Mouse (Mus musculus) hindbrain, embryonic 13.5 days (tissue): Measurements from ENCODE around the gene Gm32717. TPM values are rescaled to one million over a fixed set of nuclear protein-coding genes. Genes with fewer than 3 reads are reported as not detected.
"Not testable (repeated sequence)": the region's sequence is repeated elsewhere in the genome, so short reads cannot be mapped to it uniquely, and the experiment has no call there.

ENCODE experiments used
- ATAC-seq: fragments of 200-750 bp; cut with Nextera tagmentation; 2 replicates; pipeline ENCODE4 v1.8.0; 2017; ENCODE audit warnings: moderate TSS enrichment; ENCODE audit not compliant: low FRiP score
- H3K27ac ChIP-seq: fragments of 300-500 bp; sonication (generic); 2 replicates; pipeline ENCODE4 v1.5.1; 2015; ENCODE audit warnings: inconsistent platforms, mild to moderate bottlenecking, moderate library complexity
- H3K27me3 ChIP-seq: fragments of 300-500 bp; sonication (generic); 2 replicates; pipeline ENCODE4 v1.6.1; 2015; ENCODE audit warnings: mild to moderate bottlenecking, inconsistent platforms
- H3K36me3 ChIP-seq: fragments of 300-500 bp; sonication (generic); 2 replicates; pipeline ENCODE4 v1.6.1; 2015; ENCODE audit warnings: mild to moderate bottlenecking, inconsistent platforms
- H3K4me1 ChIP-seq: fragments of 300-500 bp; sonication (generic); replicated peaks from 2 replicates; pipeline ENCODE4 v1.6.1; 2015; ENCODE audit warnings: inconsistent platforms
- H3K4me2 ChIP-seq: fragments of 300-500 bp; sonication (generic); 2 replicates; pipeline ENCODE4 v1.6.1; 2015; ENCODE audit warnings: inconsistent platforms, mild to moderate bottlenecking, moderate library complexity
- H3K4me3 ChIP-seq: fragments of 300-500 bp; sonication (generic); 2 replicates; pipeline ENCODE4 v1.5.1; 2015; ENCODE audit warnings: mild to moderate bottlenecking, inconsistent platforms
- H3K9ac ChIP-seq: fragments of 300-500 bp; sonication (generic); 2 replicates; pipeline ENCODE4 v1.6.1; 2015; ENCODE audit warnings: mild to moderate bottlenecking, inconsistent platforms
- H3K9me3 ChIP-seq: fragments of 300-500 bp; sonication (generic); 2 replicates; pipeline ENCODE4 v1.6.1; 2016; ENCODE audit warnings: inconsistent platforms
- WGBS: fragments of 180-500 bp; shearing (Covaris S2); methylation state at CpG from one replicate; pipeline ENCODE4 v1.1.7; 2015; 5-methylcytosine and 5-hydroxymethylcytosine counted together
- polyA plus RNA-seq: library from polyadenylated mRNA; unstranded; fragments of >200 nt; fragmentation: Nextera tagmentation; extraction: Ambion mirVana; gene quantifications from 2 replicates; pipeline ENCODE4 v1.2.1, GENCODE M21; 2015

Gene Gm32717
- polyA plus RNA-seq: 0.32 and 0.35 TPM in 2 replicates

DNA sequence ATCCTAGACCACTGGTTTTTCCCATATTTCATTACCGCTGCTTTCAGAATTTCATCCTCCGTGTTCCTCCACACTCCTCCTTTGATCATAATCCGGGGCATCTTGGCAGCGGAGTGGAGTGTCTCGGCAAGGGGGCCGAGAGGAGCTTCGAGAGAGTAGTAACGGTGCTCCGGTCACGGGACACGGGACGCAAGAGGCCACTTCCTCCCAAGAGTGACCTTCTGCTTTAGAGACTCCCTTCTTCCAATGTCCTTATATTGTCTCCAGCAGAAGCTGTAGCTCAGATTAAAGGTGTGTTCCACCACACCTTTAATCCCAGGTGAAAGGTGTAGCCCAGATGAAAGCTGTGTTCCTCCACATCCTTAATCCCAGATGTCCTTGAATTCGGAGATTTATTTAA lies at the start of gene Gm32717:
Gene Gm32717 (minus strand): TSS at position 101 of the 400 bp plus-strand sequence.
- H3K4me1 ChIP-seq, H3K36me3 ChIP-seq, H3K27me3 ChIP-seq, H3K4me2 ChIP-seq, H3K4me3 ChIP-seq, ATAC-seq, H3K9ac ChIP-seq, H3K27ac ChIP-seq, H3K9me3 ChIP-seq: not testable (repeated sequence)
- no CpG with 5 or more reads among the region's 13 CpGs for WGBS

DNA sequence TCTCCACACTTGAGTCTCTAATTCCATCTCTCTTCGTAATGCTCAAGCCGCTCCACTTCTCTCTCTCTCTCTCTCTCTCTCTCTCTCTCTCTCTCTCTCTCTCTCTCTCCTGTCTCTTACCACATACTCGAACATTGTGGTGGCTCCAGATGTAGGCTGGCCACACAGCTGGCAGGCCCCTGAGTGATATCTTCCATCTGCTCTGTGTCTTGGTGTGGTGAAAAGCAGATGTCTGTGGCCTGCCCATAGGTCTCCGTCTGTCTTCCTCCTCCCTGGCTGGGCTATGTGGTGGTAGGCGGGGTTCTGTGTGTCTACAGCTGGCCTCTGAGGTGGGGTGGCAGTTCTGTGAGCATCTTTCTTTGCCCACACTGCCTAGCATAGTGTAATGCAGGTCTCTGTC lies 42.4 kb upstream of the Gm32717 start:
- not testable (repeated sequence) for H3K9ac ChIP-seq, H3K9me3 ChIP-seq, H3K4me1 ChIP-seq, ATAC-seq, H3K27ac ChIP-seq, H3K4me2 ChIP-seq, H3K27me3 ChIP-seq, H3K36me3 ChIP-seq, H3K4me3 ChIP-seq
- 90% methylated on average over 2 of the region's 5 CpGs for WGBS

DNA sequence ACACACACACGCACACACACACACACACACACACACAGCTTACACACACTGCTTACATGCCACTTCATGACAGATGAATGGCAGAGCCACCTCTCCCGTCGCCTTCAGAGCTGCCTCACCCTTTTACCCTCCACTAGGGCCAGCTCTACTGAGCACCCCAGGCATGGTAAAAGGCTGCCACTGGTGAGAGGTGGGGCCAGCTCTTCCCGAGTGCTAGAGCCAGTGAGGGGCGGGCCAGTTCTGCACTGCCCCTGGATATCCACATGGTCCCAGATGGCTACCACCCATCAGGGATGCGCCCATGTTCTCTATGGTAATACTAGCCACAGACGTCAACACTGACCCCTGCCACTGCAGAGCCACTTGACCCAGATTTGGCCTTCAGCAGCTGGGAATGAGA lies 42.0 kb upstream of the Gm32717 start:
- H3K4me1 ChIP-seq, H3K27me3 ChIP-seq, H3K9me3 ChIP-seq, ATAC-seq, H3K4me3 ChIP-seq, H3K4me2 ChIP-seq, H3K9ac ChIP-seq, H3K36me3 ChIP-seq, H3K27ac ChIP-seq: not testable (repeated sequence)
- 89% methylated on average over 6 of the region's 7 CpGs for WGBS

DNA sequence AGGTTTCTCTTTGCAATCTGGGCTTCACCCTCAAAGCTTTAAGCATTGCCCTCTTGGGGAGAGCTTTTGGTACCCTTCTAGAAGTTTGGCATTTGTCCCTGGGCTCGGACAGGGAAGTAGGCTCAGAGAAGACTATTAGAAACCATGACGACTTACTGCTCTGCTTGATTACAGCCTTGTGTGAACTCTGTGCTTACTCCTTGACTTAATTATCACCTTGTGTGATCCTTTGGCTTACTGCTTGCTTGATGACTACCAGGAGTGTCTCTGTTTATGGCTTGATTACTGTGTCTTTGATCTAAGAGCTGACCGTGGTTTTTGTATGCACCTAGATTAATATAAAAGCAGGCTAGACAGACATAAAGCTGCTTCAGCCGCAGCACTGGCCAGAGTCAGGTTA lies 37.5 kb upstream of the Gm32717 start:
- H3K36me3 ChIP-seq, H3K4me1 ChIP-seq, H3K9me3 ChIP-seq, H3K4me3 ChIP-seq, H3K4me2 ChIP-seq, ATAC-seq, H3K27me3 ChIP-seq, H3K9ac ChIP-seq, H3K27ac ChIP-seq: not testable (repeated sequence)
- no CpG with 5 or more reads among the region's 4 CpGs for WGBS

DNA sequence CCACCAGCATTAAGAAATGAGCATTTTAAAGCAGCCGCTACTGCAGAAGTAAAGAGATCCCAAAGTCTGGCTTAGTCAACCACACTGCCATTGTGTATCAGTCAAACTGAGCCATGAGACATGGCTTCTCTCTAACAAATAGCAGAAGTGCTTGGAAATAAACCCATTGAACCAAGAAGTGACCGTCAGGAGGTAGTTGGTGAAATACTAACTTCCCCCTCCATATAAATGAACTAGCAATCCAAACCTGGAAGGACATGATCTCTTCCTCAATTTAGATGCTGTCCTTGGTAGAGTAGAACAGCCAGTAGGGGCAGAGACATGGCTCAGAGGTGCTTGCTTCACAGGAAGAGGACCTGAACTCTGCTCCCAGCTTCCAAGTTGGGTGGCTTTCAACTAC lies 30.8 kb upstream of the Gm32717 start:
- not testable (repeated sequence) for H3K27ac ChIP-seq, H3K4me2 ChIP-seq, H3K4me3 ChIP-seq, H3K4me1 ChIP-seq, H3K27me3 ChIP-seq, ATAC-seq, H3K9me3 ChIP-seq, H3K36me3 ChIP-seq, H3K9ac ChIP-seq
- WGBS: 80% methylated on average over 1 of the region's 2 CpGs

DNA sequence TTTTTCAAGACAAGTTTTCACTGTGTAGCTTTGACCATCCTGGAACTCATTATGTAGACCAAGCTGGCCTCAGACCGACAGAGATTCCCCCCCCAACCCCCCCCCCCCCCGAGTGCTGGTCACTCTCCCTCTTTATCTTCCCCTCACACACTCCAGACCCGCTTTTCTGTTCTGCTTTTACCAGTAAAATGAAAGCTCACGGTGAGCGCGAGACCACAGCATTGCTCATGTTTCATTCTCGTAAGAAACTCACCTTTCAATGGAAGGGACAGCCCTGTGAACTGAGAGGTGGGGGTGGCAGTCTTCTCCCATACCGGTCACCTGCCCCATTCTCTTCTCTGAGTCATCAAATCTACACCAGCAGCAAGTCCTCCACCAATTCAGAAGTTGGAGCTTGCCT lies 28.2 kb upstream of the Gm32717 start:
- H3K9me3 ChIP-seq, ATAC-seq, H3K4me3 ChIP-seq, H3K27me3 ChIP-seq, H3K27ac ChIP-seq, H3K9ac ChIP-seq, H3K36me3 ChIP-seq, H3K4me2 ChIP-seq, H3K4me1 ChIP-seq: not testable (repeated sequence)
- WGBS: 83% methylated on average over 1 of the region's 8 CpGs

DNA sequence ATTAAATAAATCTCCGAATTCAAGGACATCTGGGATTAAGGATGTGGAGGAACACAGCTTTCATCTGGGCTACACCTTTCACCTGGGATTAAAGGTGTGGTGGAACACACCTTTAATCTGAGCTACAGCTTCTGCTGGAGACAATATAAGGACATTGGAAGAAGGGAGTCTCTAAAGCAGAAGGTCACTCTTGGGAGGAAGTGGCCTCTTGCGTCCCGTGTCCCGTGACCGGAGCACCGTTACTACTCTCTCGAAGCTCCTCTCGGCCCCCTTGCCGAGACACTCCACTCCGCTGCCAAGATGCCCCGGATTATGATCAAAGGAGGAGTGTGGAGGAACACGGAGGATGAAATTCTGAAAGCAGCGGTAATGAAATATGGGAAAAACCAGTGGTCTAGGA lies 17.8 kb upstream of the Gm32717 start, which contains the start of gene Gm32802:
Gene Gm32802 (plus strand): TSS at position 301 of the 400 bp plus-strand sequence.
- WGBS: no CpG with 5 or more reads among the region's 13 CpGs
- not testable (repeated sequence) for H3K9ac ChIP-seq, H3K4me1 ChIP-seq, H3K36me3 ChIP-seq, H3K27ac ChIP-seq, H3K4me3 ChIP-seq, ATAC-seq, H3K27me3 ChIP-seq, H3K4me2 ChIP-seq, H3K9me3 ChIP-seq

DNA sequence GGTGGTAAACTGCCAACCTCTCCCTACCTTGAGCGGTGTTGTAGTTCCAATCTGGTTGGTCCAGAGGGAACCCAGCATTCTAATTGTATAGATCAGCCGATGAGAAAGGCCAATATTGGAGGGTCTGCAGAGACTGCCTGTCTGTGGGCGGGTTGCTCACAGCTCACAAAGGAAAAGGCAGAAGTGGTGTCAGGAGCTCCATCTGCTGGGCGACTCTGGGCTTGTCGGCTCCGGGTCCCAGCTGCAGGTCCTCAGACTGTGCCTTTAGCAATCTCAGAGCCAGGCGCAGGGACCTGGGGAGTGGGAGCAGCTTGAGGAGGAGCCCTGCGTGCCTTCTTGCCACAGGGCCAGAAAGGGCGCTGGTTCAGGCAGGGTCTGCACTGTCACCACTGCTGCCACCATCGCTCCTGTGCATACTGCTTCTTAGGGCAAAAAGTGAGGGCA lies 10.3 kb upstream of the Gm32717 start:
- no peak overlapping the region for H3K4me3 ChIP-seq

DNA sequence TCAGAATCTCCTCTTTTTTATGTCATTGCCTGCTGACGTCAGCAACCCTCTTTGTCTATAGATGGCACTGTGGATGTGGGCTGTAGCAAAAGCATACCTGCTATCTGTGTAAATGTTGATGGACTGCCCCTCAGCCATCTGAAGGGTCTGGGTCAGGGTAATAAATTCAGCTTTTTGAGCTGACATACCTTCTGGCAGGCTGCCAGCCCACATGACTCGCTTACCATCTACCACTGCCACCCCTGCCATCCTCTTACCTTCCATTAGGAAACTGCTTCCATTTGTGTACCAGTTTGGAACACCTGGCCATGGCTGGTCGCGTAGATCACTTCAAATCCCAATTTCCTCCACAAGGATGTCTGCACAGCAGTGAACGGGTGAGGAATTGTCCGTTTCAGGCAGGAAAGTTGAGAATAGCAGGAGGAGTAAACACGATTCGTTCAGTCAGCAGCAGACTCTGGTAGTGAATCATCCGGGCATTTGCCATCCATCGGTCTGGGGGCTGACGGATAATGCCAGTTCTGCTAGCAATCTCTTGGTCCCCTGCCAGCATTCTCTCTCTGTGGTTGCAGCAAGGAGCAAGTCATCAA lies 8.5 kb upstream of the Gm32717 start:
- 65% methylated on average over 11 of the region's 11 CpGs for WGBS
- not testable (repeated sequence) for H3K27ac ChIP-seq, ATAC-seq, H3K4me3 ChIP-seq, H3K4me2 ChIP-seq, H3K9me3 ChIP-seq, H3K36me3 ChIP-seq, H3K27me3 ChIP-seq, H3K9ac ChIP-seq
- H3K4me1 ChIP-seq: peaks cover 16% of the 10 kb centered on the region

More for the DNA sequence above, 10.3 kb upstream of the Gm32717 start:
- H3K27ac ChIP-seq: peak overlapping the region; percentile 66
- H3K27me3 ChIP-seq: no peaks in the 10 kb centered on the region
- no peaks in the 10 kb centered on the region for H3K9me3 ChIP-seq
- peak overlapping the region; percentile 41 for H3K4me2 ChIP-seq
- peak; percentile 86 for ATAC-seq
- no peak overlapping the region for H3K9ac ChIP-seq
- 42% methylated on average over 10 of the region's 10 CpGs for WGBS
- peaks cover 16% of the 10 kb centered on the region for H3K4me1 ChIP-seq
- H3K36me3 ChIP-seq: no peaks in the 10 kb centered on the region

DNA sequence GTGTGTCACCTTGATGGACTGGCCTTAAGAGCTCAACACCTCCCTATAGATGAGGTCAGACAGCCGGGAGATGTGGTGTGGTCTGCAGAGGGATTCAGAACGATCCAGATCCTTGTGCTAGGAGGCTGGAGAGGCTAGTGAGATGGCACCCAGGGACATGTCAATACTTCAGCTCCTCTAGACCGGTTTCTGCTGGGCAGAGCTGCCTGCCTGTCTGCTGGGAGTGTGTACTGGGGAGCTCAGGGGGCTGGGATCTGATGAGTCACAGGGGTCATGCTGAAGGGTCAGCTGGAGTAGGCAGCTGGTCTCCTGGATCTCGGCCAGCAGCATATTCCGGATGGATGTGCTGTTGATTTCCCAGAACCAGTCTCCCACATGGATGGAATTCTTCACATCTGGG lies 8.0 kb downstream of the Gm32717 start:
- WGBS: no CpG with 5 or more reads among the region's 5 CpGs

DNA sequence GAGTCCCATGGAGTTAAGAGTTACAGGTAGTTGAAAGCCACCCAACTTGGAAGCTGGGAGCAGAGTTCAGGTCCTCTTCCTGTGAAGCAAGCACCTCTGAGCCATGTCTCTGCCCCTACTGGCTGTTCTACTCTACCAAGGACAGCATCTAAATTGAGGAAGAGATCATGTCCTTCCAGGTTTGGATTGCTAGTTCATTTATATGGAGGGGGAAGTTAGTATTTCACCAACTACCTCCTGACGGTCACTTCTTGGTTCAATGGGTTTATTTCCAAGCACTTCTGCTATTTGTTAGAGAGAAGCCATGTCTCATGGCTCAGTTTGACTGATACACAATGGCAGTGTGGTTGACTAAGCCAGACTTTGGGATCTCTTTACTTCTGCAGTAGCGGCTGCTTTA lies 13.0 kb downstream of the Gm32717 start:
- not testable (repeated sequence) for H3K27me3 ChIP-seq, H3K36me3 ChIP-seq, H3K9me3 ChIP-seq, H3K4me1 ChIP-seq, H3K4me2 ChIP-seq, H3K9ac ChIP-seq, ATAC-seq, H3K27ac ChIP-seq, H3K4me3 ChIP-seq
- 88% methylated on average over 1 of the region's 2 CpGs for WGBS

More for the DNA sequence above, 8.0 kb downstream of the Gm32717 start:
- ATAC-seq, H3K9ac ChIP-seq, H3K4me1 ChIP-seq, H3K36me3 ChIP-seq, H3K27ac ChIP-seq, H3K4me3 ChIP-seq, H3K9me3 ChIP-seq, H3K4me2 ChIP-seq, H3K27me3 ChIP-seq: not testable (repeated sequence)

DNA sequence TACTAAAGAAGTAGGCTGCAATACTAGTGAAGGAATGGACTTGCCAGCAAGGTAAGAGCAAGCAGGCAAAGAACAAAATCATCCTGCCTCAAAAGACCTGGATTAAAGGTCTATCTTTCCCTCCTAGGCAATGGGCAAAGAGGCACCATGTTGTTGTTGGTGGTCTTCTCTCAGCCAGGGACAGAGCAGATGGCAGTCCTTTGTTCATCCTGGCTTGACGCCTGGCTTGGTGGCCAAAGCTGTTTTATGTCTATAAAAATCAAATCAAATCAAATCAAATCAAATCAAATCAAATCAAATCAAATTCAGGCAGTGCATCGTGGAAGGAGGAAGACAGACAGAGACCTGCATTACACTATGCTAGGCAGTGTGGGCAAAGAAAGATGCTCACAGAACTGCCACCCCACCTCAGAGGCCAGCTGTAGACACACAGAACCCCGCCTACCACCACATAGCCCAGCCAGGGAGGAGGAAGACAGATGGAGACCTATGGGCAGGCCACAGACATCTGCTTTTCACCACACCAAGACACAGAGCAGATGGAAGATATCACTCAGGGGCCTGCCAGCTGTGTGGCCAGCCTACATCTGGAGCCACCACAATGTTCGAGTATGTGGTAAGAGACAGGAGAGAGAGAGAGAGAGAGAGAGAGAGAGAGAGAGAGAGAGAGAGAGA lies 24.7 kb downstream of the Gm32717 start:
- H3K36me3 ChIP-seq, H3K4me2 ChIP-seq, H3K4me1 ChIP-seq, H3K27me3 ChIP-seq, H3K9me3 ChIP-seq, H3K9ac ChIP-seq, ATAC-seq, H3K4me3 ChIP-seq, H3K27ac ChIP-seq: not testable (repeated sequence)
- 90% methylated on average over 2 of the region's 4 CpGs for WGBS

DNA sequence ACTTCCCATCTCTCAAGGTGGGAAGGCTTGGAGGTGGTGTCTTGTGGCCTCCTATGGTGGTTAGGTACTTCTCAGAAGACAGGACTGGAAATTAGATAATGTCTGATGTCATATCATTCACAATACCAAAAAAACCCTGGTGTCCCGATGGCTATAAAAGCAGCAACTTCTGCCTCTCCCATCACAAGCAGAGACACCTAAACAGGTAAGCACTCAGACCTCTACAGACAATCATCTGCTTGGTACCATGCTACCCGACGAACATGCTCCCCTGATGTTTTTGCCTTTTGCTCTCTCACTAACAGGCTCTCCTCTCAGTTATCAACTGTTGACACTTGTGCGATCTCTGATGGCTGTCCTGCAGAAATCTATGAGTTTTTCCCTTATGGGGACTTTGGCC lies 35.9 kb downstream of the Gm32717 start, which contains the start of gene Il22:
Gene Il22 (plus strand): TSS at position 301 of the 400 bp plus-strand sequence.
- no peak within 1 kb of the TSS for H3K9ac ChIP-seq
- no peaks in the 10 kb centered on the region for H3K27me3 ChIP-seq
- no peaks in the 10 kb centered on the region for H3K9me3 ChIP-seq
- H3K36me3 ChIP-seq: no peaks in the 10 kb centered on the region
- H3K4me3 ChIP-seq: no peak within 1 kb of the TSS
- H3K4me2 ChIP-seq: no peak within 1 kb of the TSS
- no peak for ATAC-seq
- 93% methylated on average over 4 of the region's 4 CpGs for WGBS
- H3K4me1 ChIP-seq: no peaks in the 10 kb centered on the region
- no peak within 1 kb of the TSS for H3K27ac ChIP-seq
